Mouse (Mus musculus): ENCODE data around the gene Olfr1006.
"Not testable (repeated sequence)": the region's sequence is repeated elsewhere in the genome, so short reads cannot be mapped to it uniquely, and the experiment has no call there.

Gene Olfr1006

DNA sequence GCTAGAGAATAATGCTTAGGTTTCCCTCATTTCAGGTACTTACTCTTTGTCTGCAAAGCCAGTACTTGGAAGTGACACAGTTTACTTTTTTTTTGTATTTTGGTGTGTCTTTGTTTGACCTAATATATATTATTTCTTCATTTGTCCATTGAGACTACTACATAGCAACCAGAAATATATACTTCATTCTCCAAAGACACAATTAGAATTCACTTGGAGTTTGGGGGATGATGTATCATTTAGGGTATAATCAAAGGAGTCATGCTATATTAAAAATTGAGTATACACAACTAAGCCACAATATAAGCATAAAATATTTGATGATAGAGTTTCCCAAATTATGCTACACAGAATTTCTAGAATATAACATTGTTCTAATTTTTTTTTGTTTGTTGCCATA, at the start of gene Olfr1006:
Olfr1006 (minus strand) TSS at position 101 of the 400 bp plus-strand sequence.
- no peak for DNase-seq (ENCODE audit: low spot score)

GRCm38 (mm10) chr2:85725793-85726192, 47.2 kb upstream of the Olfr1006 start:
- DNase-seq (ENCODE audit: low spot score) = peak; percentile 11

- DNase-seq (ENCODE audit: low spot score) = no peak
These were observed 36.6 kb upstream of the Olfr1006 start, which contains the start of gene Olfr1009 for GRCm38 (mm10) chr2:85715119-85715518. Gene Olfr1009 (plus strand): TSS chr2:85715419.

- DNase-seq (ENCODE audit: low spot score) = no peak
These were observed 32.6 kb upstream of the Olfr1006 start for GRCm38 (mm10) chr2:85711159-85711558.

DNA sequence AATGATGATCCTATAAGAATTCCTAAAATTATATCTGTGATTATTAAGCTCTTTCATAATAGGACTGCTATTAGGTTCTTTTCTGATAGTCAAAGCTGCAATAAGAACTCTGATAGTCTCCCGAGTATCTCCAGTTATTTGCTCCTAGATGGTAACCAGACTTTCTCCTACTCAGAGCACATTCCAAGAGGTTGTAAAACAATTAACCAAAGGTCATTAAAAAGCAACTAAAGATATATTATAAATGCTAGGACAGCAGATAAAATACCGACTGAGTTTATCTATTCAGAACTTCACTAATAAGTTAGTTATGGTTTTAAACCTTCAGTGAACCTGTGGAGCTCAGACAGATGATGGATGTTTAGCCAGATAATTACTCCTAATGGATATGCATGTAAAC, 32.1 kb upstream of the Olfr1006 start:
- DNase-seq (ENCODE audit: low spot score) = not testable (repeated sequence)

GRCm38 (mm10) chr2:85689131-85689530, 10.6 kb upstream of the Olfr1006 start, which contains the start of gene Olfr1008:
Gene Olfr1008 (plus strand): TSS chr2:85689431.
- DNase-seq (ENCODE audit: low spot score) = no peak

DNA sequence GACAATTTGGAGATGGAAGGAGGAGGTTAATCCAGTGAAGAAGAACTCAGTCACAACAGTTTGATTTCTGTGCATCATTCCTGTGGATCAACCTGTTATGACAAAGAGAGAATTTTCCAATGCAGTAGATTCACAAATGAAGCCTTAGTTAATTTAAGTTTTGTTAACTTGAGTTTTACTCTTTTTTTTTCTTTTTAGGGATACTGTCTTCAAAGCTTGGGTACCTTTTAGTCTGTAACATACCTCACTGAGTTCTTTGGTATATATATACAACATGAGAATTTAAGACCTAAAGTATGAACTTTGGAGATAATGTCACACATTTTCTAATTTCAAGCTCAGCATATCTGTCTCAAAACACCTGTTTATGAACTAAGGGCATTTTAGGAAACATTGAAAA, 14.2 kb downstream of the Olfr1006 start, which contains the start of gene Olfr154:
Olfr154 (minus strand) TSS at position 101 of the 400 bp plus-strand sequence.
- not testable (repeated sequence) for DNase-seq (ENCODE audit: low spot score)

- DNase-seq (ENCODE audit: low spot score) = no peak
These were observed 28.0 kb downstream of the Olfr1006 start, which contains the start of gene Olfr1002 for GRCm38 (mm10) chr2:85650604-85651003. Gene Olfr1002 (minus strand): TSS chr2:85650704.
